Mouse (Mus musculus) kidney, postnatal 0 days (tissue): ENCODE data around the gene Cd55. TPM values are rescaled to one million over a fixed set of nuclear protein-coding genes. Genes with fewer than 3 reads are reported as not detected.
"Not testable (repeated sequence)": the region's sequence is repeated elsewhere in the genome, so short reads cannot be mapped to it uniquely, and the experiment has no call there.

Source experiments
- ATAC-seq: fragments of 200-750 bp; cut with Nextera tagmentation; replicated peaks from 2 replicates; pipeline ENCODE4 v1.8.0; 2017; ENCODE audit warnings: low read depth, moderate number of reproducible peaks, moderate TSS enrichment, moderate library complexity; ENCODE audit not compliant: low FRiP score
- DNase-seq: peaks from one replicate; pipeline ENCODE4 v3.0.0-alpha.2; 2016; ENCODE audit warnings: low spot score
- H3K27ac ChIP-seq: fragments of 300-500 bp; sonication (generic); 2 replicates; pipeline ENCODE4 v1.5.1; 2014; ENCODE audit warnings: mild to moderate bottlenecking
- H3K27me3 ChIP-seq: fragments of 300-500 bp; sonication (generic); 2 replicates; pipeline ENCODE4 v1.6.1; 2014; ENCODE audit warnings: low read length, mixed read lengths; ENCODE audit not compliant: insufficient read depth
- H3K36me3 ChIP-seq: fragments of 300-500 bp; sonication (generic); 2 replicates; pipeline ENCODE4 v1.6.1; 2014; ENCODE audit warnings: low read length, mixed read lengths; ENCODE audit not compliant: insufficient read depth
- H3K4me1 ChIP-seq: fragments of 300-500 bp; sonication (generic); replicated peaks from 2 replicates; pipeline ENCODE4 v1.6.1; 2014; ENCODE audit warnings: antibody characterized with exemption, low read length, mixed read lengths; ENCODE audit not compliant: insufficient read depth
- H3K4me2 ChIP-seq: fragments of 300-500 bp; sonication (generic); 2 replicates; pipeline ENCODE4 v1.6.1; 2014; ENCODE audit warnings: mild to moderate bottlenecking, low read length, moderate library complexity, mixed read lengths
- H3K4me3 ChIP-seq: fragments of 300-500 bp; sonication (generic); replicated peaks from 2 replicates; pipeline ENCODE4 v1.5.1; 2014; ENCODE audit warnings: low read depth, low read length
- H3K9ac ChIP-seq: fragments of 300-500 bp; sonication (generic); 2 replicates; pipeline ENCODE4 v1.6.1; 2014; ENCODE audit warnings: low read depth, low read length
- H3K9me3 ChIP-seq: fragments of 300-500 bp; sonication (generic); replicated peaks from 2 replicates; pipeline ENCODE4 v1.6.1; 2016; ENCODE audit warnings: low read length, inconsistent platforms, mixed read lengths
- CTCF ChIP-seq: IDR thresholded peaks from 2 replicates; pipeline ENCODE4 v1.5.1; 2016; ENCODE audit warnings: antibody characterized with exemption, low read depth, mild to moderate bottlenecking, moderate library complexity
- WGBS: fragments of 180-500 bp; shearing (Covaris S2); extraction: QIAGEN DNeasy Blood & Tissue Kit; methylation state at CpG from one replicate; pipeline ENCODE4 v1.1.7; 2014; 5-methylcytosine and 5-hydroxymethylcytosine counted together
- polyA plus RNA-seq: library from polyadenylated mRNA; unstranded; fragments of >200 nt; fragmentation: Nextera tagmentation; extraction: Ambion mirVana; gene quantifications from 2 replicates; pipeline ENCODE4 v1.2.1, GENCODE M21; 2015

Cd55 gene
- polyA plus RNA-seq, 1 experiment from 2014 or later, result 12.3 TPM

GRCm38 (mm10) chr1:130422664-130423111 lies 39.9 kb downstream of the Cd55 start, which contains the start of gene Cd55b:
Gene Cd55b (minus strand): TSS chr1:130423009.
- H3K4me1 ChIP-seq, result no peaks in the 10 kb centered on the region
- no peaks in the 10 kb centered on the region for H3K27me3 ChIP-seq
- no peak within 1 kb of the TSS for H3K4me3 ChIP-seq
- DNase-seq (no peak), ATAC-seq (peak; percentile 43; the same call in 1 of the 2 replicates)
- WGBS, result 49% methylated on average over 18 of the region's 18 CpGs
- H3K36me3 ChIP-seq, result no peaks in the 10 kb centered on the region
- no peak within 1 kb of the TSS for H3K4me2 ChIP-seq
- H3K9ac ChIP-seq, result no peak within 1 kb of the TSS
- TF ChIP-seq CTCF, result no peak
- no peaks in the 10 kb centered on the region for H3K9me3 ChIP-seq
- H3K27ac ChIP-seq, result no peak within 1 kb of the TSS

GRCm38 (mm10) chr1:130422033-130422432 lies 40.5 kb downstream of the Cd55 start:
- not testable (repeated sequence) for H3K9me3 ChIP-seq, H3K27me3 ChIP-seq, H3K4me2 ChIP-seq, ATAC-seq, DNase-seq, H3K4me1 ChIP-seq, H3K36me3 ChIP-seq, H3K4me3 ChIP-seq, H3K9ac ChIP-seq, H3K27ac ChIP-seq
- WGBS, result no CpG with 5 or more reads among the region's 6 CpGs

DNA sequence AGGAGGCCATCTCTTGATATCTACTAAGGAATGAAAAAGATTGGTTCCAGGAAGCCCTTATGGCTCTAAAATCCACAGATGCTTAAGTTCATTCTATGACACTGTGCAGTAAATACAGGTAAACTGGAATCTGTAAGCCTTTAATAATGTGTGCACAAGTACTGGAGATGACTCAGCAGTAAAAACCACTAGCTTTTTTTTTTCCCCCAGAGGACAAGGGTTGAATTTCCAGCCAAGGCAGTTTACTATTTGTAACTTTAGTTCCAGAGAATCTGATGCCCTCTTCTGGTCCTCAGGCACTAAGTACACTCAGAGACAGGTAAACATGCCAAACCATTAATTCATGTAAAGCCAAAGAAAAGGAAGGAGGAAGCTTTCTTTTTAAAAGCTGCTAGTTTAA lies 65.4 kb downstream of the Cd55 start:
- not testable (repeated sequence) for H3K9me3 ChIP-seq, H3K4me3 ChIP-seq, ATAC-seq, H3K27me3 ChIP-seq, H3K27ac ChIP-seq, H3K9ac ChIP-seq, H3K4me1 ChIP-seq, H3K36me3 ChIP-seq, H3K4me2 ChIP-seq
- DNase-seq, result peak; percentile 20
- TF ChIP-seq CTCF, result 0 out of 2 replicates have a peak, but pooled peaks have one; percentile 5

Other genes starting within 250 kb of the Cd55 start
- not detected in 2 replicates for gene Cd55b, start 39.7 kb downstream of the Cd55 start, polyA plus RNA-seq
- gene Zp3r, start 166.9 kb upstream of the Cd55 start, polyA plus RNA-seq, result not detected in 2 replicates
- 3.6 and 4.8 TPM in 2 replicates for gene C4bp, start 198.9 kb upstream of the Cd55 start, polyA plus RNA-seq